Mouse (Mus musculus) E14TG2a.4 (cell line): ENCODE measurements around the gene Auts2.

Experiments
- CTCF ChIP-seq: conservative IDR thresholded peaks from 2 replicates; pipeline ENCODE4 v1.5.1; 2014; ENCODE audit warnings: low read length
- POU5F1 ChIP-seq: IDR thresholded peaks from 2 replicates; pipeline ENCODE4 v1.6.1; 2014; ENCODE audit warnings: low read length, borderline replicate concordance

DNA sequence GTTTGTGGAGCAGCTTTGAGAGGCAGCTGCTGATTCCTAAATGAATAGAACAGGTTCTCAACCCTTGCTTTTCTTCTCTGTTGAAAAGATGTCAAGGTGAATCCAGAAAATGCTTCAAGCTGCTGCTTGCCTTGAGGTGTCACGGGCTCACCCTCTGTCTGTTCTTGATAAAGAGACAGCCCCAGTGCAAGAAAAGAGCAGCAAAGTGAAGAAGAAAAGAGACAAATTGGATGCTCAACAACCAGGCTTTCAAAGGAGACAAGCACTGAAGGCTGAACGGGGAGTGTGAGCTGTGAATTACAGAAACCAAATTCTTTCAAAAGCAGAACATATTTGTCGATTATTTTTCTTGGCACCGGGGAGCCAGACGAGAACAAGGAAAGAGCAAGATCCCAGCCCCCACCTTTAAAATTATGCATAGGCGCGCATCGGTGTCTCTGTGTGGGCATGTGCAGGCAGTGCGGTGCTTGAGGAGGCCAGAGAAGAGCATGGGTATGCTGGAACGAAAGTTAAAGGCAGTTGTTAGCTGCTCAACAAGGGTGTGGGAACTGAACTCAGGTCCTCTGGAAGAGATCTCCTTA is 730.6 kb downstream of the Auts2 start:
- TF ChIP-seq CTCF, result no peak
- TF ChIP-seq POU5F1, result no peak
